Mouse (Mus musculus) urinary bladder, adult 18-20 months (tissue): ENCODE results near the gene Gipc2.

Experiments
- DNase-seq, 2 experiments: peaks; one replicate each; pipeline ENCODE4 v3.0.0; 2022; ENCODE audit warnings: low spot score in 2 of 2, mixed read lengths in 2 of 2

The Gipc2 gene

GRCm38 (mm10) chr3:152190679-152191477, 24.8 kb upstream of the Gipc2 start:
- DNase-seq: no peak

GRCm38 (mm10) chr3:152189306-152189705, 23.3 kb upstream of the Gipc2 start:
- DNase-seq: no peak

GRCm38 (mm10) chr3:152186106-152186505, 20.1 kb upstream of the Gipc2 start:
- no peak for DNase-seq

DNA sequence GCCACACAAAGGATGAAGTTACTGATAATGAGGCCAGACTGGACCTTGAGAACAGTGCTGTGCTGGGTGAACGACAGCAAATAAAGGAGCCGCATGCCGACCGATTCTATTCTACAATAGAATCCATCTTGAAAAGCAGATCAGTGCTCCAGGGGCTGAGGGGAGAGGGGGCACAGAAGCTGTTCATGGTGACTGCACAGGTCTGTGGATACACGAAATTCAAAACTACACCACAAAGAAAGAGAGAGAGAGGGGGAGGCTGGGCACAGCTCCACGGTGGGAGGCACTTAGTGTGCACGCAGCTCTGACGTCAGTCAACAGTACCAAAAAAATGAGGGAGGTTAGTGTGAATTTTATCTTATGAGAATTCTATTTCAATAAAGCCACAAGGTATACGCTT, 17.5 kb upstream of the Gipc2 start:
- DNase-seq: no peak

DNA sequence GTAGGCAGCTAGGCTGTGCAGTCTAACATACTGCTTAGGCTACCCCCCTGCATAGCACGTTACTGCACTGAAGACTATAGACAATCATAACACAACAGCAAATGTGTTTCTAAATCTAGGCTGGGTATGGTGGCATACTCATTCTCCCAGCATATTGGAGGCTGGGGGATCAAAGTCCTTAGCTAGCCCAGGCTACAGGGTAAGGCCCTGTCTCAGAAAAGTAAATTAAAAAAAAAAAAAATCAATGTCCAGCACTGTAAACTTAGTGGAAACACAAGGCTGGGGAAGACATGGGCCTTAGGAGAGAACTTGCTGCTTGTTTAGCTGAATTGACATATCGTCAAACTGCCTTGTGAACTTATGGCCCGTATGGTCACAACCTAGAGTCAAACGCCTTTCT, 14.6 kb upstream of the Gipc2 start:
- no peak for DNase-seq

- no peak for DNase-seq
These were observed 13.3 kb upstream of the Gipc2 start for GRCm38 (mm10) chr3:152179285-152179684.

DNA sequence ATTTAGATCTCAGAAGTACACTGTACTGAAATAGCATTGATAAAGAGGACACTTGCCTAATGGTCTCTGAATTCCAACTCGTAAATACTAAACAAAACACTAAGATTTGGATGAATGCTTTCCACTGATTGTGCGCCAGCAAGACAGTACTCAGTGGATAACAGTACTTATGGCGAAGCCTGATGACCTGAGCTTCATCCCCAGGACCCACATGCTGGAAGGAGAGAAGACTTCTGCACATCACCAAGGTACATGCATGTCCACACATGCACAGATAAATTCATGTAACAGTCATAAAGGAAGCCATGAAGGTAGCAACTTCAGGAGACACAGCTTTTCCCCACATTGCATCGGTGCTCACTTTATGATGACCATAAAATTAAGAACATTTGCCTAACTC, 12.8 kb upstream of the Gipc2 start:
- DNase-seq: no peak

- DNase-seq: no peak
These were observed 6.4 kb upstream of the Gipc2 start for GRCm38 (mm10) chr3:152172322-152172935.

DNA sequence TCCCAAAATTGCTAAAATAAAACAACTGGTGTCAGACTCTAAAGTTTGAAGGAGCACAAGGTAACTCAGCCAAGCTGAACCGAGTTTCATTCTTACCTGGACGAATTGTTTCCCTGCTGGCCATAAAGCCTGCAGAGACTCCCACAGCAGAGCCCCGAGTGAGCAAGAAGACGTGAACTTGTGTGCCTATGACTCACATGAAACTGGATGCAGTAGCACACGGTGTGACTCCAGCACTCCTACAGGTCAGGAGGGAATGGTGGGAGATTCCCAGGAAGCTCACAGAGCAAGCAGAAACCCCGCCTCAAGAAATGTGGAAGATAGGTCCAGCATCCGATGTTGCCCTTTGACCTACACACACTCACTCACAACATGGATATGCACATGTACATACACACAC, 5.8 kb upstream of the Gipc2 start:
- DNase-seq: no peak

DNA sequence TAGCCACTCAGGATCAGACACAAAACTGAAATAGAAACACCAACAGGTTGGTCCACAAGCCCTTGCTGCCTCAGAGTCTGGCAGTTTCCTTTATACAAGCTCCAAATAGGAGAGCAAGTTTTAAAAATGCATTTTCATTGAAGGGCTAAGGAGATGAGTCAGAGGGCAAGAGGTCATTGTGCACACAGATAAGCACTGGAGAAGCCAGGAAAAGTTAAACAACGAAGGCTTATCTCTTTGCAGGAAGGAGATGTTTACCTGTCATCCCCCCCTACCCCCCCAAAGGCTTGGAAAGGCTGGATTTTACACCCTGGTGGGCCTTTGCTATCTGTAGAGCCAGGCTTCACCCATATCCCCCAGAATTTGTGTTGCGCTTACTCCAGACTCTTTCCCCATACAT, 5.2 kb upstream of the Gipc2 start:
- no peak for DNase-seq

- DNase-seq: no peak
These were observed 4.4 kb upstream of the Gipc2 start for GRCm38 (mm10) chr3:152170407-152170806.

- no peak for DNase-seq
These were observed 2.0 kb upstream of the Gipc2 start for GRCm38 (mm10) chr3:152168007-152168406.

DNA sequence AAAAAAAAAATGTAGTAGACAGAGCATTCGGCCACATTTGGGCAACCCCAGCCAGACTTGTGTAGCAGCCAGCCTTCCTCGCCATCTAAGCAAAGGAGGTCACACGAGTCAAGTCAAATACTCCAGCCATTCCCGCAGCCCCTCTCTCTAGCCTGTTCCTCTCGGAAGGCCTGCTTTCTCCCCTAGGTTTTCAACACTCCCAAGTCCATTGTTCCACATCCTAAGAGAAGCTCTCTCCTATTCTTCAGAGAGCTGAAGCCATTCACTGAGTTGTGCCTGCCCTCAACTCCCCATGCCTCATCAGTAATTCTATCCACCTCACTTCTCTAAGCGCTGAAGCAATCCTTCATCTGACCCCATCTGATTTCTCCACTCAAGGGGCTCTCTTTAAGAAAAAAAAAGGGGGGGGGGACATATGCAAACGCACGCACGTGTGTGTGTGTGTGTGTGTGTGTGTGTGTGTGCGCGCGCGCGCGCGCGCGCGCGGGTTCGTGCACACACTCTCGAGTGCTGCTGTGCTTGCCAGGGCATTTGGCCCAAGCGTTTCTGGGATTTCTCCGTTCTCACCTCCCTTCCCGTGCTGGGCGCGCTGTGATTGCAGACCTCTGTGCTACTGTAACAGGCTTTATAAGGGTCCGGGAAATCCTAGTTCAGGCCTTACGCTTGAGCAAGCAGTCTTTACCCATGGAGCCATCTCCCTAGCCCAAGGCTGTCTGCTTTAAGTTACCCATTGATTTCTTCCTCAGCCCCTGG, 845 bp upstream of the Gipc2 start:
- no peak for DNase-seq

DNA sequence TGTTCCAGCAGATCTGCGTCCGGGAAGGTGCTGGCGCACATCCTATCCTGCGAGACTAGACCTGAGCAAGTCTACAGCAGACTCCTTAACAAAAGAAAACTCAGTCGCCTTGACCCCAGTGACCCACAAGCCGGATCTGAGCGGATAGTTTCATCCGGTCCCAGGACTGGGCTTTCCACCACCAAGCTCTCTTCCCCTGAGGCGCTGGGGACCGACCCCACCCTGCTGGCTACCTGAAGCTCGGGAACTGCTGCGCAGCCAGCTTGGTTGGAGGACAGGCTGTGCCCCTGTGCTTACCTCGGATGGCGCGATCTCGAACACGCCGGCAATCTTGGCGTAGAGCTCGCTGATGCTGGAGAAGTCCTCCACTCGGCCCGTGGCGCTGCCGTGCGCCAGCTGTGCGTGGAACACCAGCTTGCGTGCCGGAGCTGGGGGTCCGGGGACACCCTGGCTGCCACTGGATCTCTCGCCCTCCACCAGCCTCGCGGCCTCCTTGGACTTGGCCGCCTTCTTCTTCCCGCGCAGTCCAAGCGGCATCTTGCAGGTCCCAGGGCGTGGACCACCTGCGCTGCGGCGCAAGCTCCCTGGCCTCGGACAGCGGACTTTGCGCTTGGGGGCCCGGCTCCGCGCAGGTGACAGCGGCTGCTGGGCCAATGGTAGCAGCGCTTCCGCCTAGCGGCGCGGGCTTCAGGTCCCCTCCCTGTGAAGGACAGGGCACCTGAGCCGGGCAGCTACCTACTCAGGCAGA, 505 bp downstream of the Gipc2 start:
- DNase-seq: peak in 1 of 2 experiments; percentile 54

DNA sequence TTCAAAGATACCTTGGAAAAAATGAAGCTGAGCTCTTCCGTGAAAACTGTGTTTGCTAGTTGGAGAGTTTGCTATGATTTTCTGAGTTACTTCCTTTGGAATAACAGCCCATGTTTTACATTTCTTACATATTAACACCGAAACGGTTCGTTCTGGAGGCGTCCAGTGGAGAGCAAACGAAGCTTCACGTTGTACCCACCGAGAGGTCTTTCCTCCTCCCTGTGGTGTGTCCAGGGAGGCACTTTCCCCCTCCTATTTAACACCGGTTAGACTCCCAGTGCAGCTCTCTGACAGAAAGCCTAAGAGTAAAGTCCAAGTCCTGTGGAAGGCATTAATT, 1.0 kb downstream of the Gipc2 start:
- no peak for DNase-seq

GRCm38 (mm10) chr3:152163320-152163719, 2.7 kb downstream of the Gipc2 start:
- DNase-seq: no peak

- DNase-seq: no peak
These were observed 5.4 kb downstream of the Gipc2 start for GRCm38 (mm10) chr3:152160607-152161006.

- DNase-seq: no peak
These were observed 6.7 kb downstream of the Gipc2 start for GRCm38 (mm10) chr3:152159321-152159720.

- no peak for DNase-seq
These were observed 7.4 kb downstream of the Gipc2 start for GRCm38 (mm10) chr3:152158344-152159291.

DNA sequence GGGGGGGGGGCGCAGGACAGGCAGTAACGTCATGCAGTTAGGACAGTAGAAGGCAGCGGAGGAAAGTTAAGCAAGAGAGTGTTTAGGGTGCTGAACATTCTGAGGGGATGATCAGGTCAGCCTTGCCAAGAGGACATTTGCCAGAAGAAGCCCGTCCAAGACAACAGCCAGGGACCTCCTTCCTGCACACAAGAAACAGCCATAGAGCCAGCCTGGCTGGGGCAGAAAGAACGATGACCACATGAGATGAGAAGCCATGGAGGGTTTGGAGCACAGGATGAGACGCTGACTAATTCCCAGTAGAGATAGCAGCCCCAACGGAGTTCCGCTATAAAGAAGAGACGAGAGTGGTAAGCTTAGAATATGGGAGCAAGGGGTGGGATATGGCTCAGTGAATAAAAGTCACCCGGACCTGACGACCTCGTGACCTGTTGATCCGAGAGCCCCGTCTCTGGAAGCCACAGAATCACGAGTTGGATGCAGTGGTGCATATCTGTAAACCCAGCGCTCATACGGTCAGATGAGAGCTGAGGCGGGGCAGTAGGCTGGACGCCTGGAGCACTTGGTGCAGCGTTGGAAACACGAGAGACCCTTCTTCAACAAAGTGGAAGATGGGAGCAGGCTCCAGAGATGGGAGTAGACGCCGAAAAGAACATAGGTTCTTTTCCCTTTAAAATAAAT, 9.1 kb downstream of the Gipc2 start:
- DNase-seq: no peak
